Mouse (Mus musculus) thymus, postnatal 0 days (tissue): ENCODE data around the gene Prdm10. TPM values are rescaled to one million over a fixed set of nuclear protein-coding genes. Genes with fewer than 3 reads are reported as not detected.

Experiments
- DNase-seq: peaks from one replicate; pipeline ENCODE4 v3.0.0-alpha.2; 2015; ENCODE audit warnings: low spot score
- polyA plus RNA-seq: library from polyadenylated mRNA; unstranded; fragments of >200 nt; fragmentation: Nextera tagmentation; extraction: Ambion mirVana; gene quantifications from 2 replicates; pipeline ENCODE4 v1.2.1, GENCODE M21; 2015

The Prdm10 gene
- polyA plus RNA-seq, 1 experiment from 2014 or later: 3.6 TPM

DNA sequence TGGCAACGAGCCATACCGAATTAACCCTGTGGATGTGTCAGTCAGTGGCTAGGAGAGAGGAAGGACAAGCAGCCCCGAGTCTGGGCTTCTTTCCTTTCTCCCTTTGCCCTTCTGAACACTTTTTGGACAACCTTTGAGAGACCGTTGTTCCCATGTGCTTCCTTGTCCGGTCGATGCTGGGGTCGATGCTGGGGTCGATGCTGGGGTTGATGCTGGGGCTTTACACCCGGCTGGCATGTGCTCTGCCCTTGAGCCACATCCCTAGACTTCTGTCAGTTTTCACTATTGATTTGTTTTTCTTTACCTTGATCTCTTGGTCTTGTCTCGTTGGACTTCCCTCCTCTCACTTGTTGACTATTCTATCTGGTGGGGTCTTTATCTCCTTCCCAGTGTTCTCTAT, 73.2 kb downstream of the Prdm10 start:
- no peak for DNase-seq

DNA sequence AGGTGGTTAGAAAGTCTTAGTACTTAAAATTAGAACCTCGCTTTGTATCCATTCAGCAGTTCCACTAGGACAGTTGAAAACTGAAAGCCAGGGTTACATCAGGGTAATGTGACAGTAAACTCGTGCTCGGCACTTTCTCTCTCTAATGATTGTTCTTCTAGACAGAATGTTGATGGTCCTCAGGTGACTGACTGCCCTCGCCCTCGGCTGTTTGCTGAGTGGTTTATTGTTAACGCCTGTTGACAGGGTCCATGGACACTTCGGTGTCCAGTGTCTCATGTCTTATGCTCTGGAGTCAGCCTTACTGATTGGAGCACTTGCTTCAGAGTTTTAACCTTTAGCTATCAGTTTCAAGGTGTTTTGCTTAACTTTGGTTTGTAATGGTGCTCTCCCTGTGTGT, 73.7 kb downstream of the Prdm10 start:
- DNase-seq: no peak

DNA sequence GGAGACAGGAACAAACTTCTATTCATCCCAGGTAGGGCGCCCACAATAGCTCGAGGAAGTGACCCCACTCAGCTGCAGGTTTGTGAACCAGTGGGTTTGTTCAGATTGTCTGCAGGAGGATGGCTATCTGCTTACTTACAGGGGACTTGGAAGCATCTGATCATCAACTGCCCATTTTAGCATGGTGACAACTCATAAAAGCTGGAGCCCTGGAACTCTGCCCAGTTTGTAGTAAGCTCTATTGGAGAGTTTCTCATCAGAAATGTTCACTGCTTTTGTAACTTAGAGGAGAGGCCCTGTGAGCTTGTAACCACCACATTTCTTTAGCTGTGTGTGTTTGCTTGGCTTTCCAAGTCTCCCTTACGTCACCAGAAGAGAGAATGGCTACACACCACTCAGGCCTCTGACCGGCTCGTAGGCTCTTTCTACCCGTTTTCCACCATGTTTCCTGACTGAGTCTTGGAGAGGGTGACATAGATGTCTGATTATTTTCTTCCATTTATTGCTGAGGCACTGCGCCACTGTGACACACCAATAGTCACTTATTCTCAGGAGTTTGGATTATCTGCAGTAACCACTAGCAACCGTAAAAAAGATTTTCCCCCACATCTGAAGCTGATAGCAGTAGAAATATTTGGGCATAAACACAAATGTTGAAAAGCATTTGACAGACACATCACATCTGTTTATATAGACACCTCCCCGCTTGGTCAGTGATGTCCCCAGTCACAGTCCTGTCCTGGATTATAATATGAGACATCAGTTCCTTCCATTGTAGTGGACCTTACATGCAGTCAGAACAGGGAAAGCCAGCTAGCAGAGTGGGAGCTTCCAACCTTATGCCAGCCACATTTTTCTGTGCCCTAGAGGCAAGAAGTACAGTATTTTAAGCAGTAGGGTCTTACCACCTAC, 83.6 kb downstream of the Prdm10 start:
- DNase-seq: no peak

DNA sequence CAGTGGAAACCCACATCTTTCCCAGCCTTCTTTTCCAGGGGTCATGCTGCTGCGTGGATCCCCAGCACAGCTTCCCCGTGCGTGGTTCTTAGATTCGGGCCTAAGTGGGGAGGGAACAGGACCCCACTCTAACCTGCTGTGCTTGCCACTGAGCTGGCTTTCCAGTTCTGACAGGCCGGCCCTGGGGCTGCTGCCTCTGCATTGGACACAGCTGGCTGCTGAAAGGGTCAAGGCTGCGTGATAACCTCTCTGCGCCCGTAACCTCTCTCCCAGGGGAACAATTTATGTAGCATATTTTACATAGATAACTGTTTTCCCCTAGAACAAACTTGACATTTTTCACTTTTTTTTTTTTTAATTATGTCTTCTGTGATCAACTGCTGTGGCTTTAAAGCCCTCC, 84.7 kb downstream of the Prdm10 start:
- no peak for DNase-seq

DNA sequence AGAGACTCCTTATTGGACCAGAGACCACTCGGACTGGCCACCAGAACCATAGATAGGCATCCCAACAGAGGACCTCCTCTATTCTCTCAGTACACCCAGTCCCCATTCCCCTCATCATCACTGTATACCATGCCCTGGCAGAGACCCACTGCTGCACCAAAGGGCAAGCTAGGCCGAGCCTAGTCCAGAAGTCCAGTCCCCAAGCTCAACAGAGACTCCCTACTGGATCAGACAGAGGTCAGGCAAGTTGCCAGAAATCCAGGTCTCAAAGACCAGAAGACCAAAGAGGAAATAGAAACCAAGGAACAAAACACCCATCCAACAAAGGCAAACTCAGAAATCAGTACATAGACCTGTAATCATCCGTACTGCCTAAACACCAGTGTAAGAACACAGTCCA, 91.4 kb downstream of the Prdm10 start:
- no peak for DNase-seq

DNA sequence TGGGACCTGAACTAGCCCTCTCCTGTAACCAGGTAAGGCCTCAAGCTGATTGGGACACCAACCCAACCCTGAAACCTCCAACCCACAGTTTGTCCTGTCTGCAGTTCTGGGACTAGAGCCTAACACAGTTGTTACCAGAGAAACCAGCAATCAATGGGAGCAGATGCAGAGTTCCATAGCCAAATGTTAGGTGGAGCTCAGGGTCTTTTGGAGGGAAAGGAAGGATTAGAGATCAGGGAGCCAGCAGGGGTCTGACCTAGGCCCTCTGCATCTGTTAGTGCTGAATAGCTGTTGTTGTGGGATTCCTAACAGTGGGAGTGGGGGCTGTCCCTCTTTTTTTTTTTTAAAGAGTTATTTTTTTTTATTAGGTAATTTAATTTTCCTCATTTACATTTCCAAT, 96.3 kb downstream of the Prdm10 start:
- no peak for DNase-seq

DNA sequence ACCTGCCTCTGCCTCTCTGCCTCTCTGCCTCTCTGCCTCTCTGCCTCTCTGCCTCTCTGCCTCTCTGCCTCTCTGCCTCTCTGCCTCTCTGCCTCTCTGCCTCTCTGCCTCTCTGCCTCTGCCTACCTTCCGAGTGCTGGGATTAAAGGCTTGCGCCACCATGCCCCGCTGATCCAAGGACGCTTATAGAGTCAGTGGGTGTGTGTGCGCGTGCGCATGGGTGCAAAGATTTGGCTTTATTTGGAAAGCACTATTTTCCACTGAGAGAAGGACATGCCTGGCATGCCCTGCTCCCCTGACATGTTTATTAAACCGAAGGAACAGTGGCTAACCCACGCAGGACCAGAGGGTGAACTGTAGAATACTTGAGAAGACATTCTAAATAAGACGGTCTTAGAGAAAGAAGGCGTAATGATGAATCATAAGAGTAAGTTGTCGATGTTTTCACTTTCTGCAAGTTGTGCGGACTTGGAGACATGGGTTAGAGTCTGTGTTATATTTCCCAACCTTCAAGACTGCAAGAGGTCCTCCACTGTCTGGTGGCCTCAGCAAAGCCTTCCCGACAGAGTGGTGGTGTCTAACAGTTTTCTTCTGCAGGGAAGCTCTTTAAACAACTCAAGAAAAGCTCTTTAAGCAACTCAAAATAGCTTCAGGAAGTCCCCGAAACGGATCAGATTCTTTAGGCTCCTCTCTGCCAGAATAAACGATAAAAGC, 104.6 kb downstream of the Prdm10 start:
- DNase-seq: no peak

DNA sequence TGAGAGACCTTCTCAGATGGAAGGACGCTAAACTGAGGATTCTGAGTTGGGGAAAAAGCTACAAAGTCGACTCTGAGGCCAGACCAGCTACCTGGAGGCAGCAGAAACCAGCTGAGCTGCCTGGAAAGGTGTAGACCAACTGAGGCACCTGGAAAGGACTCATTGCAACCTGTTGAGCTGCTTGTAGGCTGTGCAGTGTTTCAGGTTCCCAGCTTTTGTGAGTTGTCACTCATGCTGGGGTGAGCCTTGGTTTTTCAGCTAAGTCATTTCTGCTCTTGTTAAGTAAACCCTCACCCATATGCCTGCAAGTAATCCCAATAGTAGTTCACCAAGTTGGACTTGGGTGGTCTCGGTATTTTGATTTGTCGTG, 105.1 kb downstream of the Prdm10 start:
- DNase-seq: peak; percentile 3

DNA sequence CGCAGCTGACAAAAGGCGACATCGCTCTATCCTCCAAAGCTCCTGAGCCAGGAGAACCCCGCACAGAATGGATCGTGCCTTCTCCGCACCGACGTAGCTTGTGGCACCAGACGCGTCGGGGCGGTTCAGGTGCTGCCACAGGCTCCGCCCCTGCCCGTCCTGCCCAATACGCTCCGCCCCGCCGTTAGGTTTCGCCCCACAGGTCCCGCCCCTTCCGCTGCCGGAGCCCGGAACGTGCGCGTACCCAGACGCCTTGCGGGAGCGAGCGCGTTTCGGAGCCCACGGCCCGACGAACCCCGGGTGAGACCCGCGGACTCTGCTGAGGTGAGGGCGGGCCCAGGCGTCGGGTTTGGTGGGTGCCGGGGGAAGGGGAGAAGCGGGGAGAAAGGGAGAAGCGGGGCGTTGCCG, 105.6 kb downstream of the Prdm10 start, which contains the start of gene Nfrkb:
Gene Nfrkb (plus strand): TSS at position 246 of the 408 bp plus-strand sequence.
- DNase-seq: peak; percentile 97

DNA sequence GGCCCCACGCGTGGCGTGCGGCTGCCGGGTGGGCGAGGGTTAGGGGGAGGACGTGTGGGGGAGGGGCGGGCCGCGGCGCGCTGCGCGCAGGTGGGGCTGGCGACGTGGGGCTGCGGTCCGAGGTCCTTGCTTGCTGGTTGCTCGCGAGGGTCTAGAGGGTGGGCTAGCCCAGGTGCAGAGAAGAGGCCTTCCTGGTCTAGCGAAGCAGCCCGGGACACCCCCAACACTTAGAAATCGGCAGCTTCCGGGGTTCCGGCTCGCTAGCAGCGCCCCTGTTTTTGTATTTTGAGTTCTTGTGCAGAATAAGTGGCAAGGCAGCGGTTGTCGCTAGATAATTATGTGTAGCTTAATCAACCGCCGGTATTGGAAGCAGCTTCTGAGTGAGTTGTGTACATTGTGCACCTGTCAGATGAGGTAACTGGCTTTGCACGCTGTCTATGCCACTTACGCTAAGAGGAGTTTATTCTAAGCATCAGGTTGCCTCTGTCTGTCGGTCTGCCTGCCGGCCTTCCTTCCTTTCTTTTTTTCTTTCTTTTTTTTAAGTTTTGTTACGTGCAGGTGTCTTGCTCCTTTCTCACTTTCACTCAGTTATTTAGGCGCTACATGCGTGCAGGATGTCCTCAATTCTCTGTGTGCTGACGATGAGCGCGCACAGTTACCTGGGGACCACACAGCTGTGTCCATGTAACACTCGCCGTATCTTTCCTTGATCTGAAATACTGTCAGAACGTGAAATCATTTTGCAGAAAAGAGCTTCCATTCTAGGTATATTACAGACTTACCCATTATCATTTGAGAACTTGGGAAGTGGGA, 106.2 kb downstream of the Prdm10 start:
- peak; percentile 71 for DNase-seq

- no peak for DNase-seq
Observed at GRCm38 (mm10) chr9:31387206-31387605, 106.9 kb downstream of the Prdm10 start.

GRCm38 (mm10) chr9:31400441-31400840, 120.1 kb downstream of the Prdm10 start:
- peak; percentile 53 for DNase-seq

DNA sequence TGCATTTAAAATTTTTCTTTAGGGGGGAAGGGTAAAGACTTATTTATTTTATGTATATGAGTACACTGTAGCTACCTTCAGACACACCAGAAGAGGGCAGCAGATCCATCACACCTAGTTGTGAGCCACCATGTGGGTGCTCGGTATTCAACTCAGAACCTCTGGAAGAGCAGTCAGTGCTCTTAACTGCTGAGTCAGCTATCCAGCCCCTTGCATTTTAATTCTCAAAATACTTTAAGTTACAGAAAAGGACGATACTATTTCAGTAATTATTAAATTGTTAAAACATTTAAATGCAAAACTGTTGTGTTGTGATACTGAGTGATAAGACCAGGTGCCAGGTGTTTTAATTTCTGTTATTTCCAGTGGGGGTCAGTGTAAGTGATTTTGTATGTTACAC, 124.0 kb downstream of the Prdm10 start:
- no peak for DNase-seq

GRCm38 (mm10) chr9:31405217-31405616, 124.9 kb downstream of the Prdm10 start:
- peak; percentile 26 for DNase-seq

GRCm38 (mm10) chr9:31412165-31412564, 131.8 kb downstream of the Prdm10 start:
- DNase-seq: no peak

DNA sequence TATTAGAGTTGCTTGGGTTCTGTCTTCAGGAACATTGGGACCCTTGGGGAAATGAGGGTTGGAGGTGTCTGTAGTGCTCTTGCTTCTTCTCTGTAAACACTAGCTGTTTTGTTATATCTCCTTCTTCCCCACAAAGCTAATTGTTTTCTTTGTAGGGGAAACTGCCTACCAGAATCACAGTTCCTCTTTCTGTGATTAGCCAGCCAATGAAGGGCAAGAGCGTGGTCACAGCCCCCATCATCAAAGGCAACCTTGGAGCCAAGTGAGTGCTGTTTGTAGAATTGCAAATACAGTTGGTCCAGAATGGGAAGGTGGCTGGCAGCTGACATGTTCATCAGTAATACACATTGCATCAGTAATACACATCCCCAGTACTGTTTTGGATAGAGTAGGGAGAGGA, 138.5 kb downstream of the Prdm10 start:
- DNase-seq: no peak

DNA sequence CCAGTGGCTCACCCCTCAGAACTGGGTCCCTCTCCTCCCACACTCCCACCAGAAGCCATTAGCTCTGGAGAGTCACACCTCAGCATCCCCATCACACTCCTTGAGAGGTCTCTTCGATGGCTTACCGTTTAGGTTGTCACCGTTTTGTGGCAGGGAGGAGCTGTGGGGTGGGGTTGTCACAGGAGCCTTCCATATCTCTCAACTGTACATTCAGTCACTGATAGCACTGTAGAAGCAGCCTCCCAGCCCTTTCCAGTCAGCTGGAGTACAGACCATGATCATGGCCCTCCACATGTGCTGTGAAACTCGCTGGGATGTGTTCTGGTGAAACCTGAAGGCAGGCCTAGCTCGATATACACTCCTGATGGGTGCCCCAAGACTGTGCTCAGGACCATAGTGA, 141.8 kb downstream of the Prdm10 start:
- no peak for DNase-seq

DNA sequence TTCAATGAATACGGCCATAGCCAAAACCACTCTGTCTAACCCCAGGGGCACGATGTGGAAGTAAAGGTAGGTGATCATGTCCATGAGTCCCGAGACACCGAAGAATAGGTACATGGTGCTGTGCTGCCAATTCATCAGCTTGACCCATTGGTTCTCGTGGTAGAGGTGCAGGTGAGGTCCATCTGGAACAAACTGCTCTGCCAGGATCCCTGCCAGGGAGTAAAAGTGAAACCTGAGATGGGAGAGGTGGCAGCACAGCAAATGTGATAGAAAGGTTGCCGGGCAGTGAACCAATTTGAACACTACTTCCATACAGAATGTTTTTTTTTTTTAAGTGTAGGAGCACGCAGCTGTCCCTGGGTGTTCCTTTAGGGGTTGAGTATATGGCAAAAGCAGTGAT, 148.6 kb downstream of the Prdm10 start:
- no peak for DNase-seq

GRCm38 (mm10) chr9:31430011-31430410, 149.7 kb downstream of the Prdm10 start:
- DNase-seq: no peak
